ENCODE assay signal across 14 mouse cellular contexts in genomic region chr14:12704461-12704860, GRCm38 (mm10).
"Had no signal": no experiment of that assay in that cellular context is flagged by ENCODE, and none has a peak within 500 bp of the region (broad histone marks: within the 10 kb centered on the region; RNA-seq: fewer than 3 reads in every experiment).

No protein-coding gene starts in this region.

- H3K9ac ChIP-seq: liver, embryonic 13.5 days; liver, postnatal 0 days; lung, embryonic 15.5 days; midbrain, embryonic 12.5 days; stomach, embryonic 15.5 days had no signal

- H3K4me1 ChIP-seq: limb, embryonic 10.5 days; liver, embryonic 13.5 days; lung, embryonic 15.5 days; megakaryocyte, embryonic 14.5 days; midbrain, embryonic 12.5 days; stomach, embryonic 15.5 days had no signal

- H3K27me3 ChIP-seq: liver, embryonic 13.5 days; lung, embryonic 15.5 days; megakaryocyte, embryonic 14.5 days; midbrain, embryonic 12.5 days; stomach, embryonic 15.5 days had no signal

- H3K27ac ChIP-seq: left cerebral cortex, adult 2 months; limb, embryonic 10.5 days; liver, embryonic 13.5 days; lung, embryonic 15.5 days; macrophage; midbrain, embryonic 12.5 days; stomach, embryonic 15.5 days had no signal

- H3K36me3 ChIP-seq: limb, embryonic 10.5 days; liver, embryonic 13.5 days; lung, embryonic 15.5 days; stomach, embryonic 15.5 days had no signal

- DNase-seq: kidney, postnatal 25 days; liver, embryonic 13.5 days; liver, postnatal 0 days; lung, postnatal 14 days; right cerebral cortex, postnatal 14 days; thymus, adult 2 months; thymus, postnatal 36 days had no signal

- H3K4me3 ChIP-seq: left cerebral cortex, adult 2 months; limb, embryonic 10.5 days; liver, embryonic 13.5 days; lung, embryonic 15.5 days; megakaryocyte, embryonic 14.5 days; midbrain, embryonic 12.5 days; stomach, embryonic 15.5 days had no signal
